8 mouse cellular contexts compared by ENCODE assay signal in the genomic region with DNA sequence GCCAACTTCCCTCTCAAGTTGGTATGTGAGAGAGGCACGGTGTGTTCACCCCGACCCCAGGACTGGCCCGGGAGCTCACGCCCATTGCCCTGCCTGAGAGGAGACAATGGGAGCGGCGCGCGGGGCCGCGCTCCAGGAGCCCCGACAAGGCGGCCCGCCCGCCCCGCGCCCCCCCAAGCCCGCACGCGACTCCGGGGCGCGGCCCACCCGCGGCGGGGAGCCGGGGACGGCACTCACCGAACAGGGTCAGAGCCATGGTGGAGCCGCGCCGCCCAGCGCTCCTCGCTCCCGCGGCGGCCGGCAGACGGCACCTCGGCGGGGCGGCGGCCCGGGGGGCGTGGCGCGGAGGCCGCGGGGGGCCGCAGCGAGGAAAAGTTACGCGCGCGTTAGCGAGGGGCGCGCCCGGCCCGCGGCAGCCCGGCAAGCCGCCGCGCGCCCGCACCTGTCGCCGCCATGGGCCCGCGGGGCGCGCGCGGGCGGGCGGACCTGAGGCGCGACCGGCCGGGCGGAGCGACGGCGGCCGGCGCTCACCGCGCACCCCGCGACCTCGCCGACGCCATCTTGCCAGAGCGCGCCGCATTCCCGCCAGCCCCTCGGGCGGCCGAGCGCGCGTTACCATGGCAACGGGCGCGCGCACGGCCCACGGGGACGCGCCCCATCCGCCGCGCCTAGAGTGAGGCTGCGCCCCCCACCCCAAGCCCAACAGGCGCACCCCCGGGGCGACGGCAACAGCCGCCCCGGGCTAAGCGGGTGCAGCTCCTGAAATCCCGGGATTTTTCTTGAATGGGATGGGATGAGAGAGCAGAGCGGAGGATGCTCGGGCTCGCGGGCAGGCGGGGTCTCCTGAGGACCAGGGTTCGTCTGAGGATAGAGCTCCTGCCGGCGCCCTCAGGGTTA. TPM values are rescaled to one million over a fixed set of nuclear protein-coding genes. Genes with fewer than 3 reads are reported as not detected.
A peak's percentile ranks its signal among the peaks of the same experiment; 100 is the strongest.
DNase-seq lines count a peak whose midpoint lies in the region; ATAC-seq and TF ChIP-seq lines count a peak whose summit lies in the region.

Chn1 (minus strand) TSS at position 561 of the 897 bp plus-strand sequence.

- no peak for ATAC-seq in G1E (ENCODE audit: extremely low read depth, insufficient number of reproducible peaks, low FRiP score, poor library complexity, severe bottlenecking)
- ATAC-seq in frontal cortex, adult (ENCODE audit: low TSS enrichment): peak; percentile 83
- peak; percentile 96 for ATAC-seq in hindbrain, embryonic 12.5 days (ENCODE audit: low FRiP score)
- ATAC-seq in lung, embryonic 16.5 days (ENCODE audit: low read depth): peak; percentile 86

- peaks cover 9% of the 10 kb centered on the region for H3K4me1 ChIP-seq in G1E (ENCODE audit: insufficient read depth, low read depth, low read length)
- no peaks in the 10 kb centered on the region for H3K4me1 ChIP-seq in cerebellum, adult 2 months (ENCODE audit: control insufficient read depth, insufficient read depth, low read length)
- H3K4me1 ChIP-seq in hindbrain, embryonic 12.5 days: peaks cover 19% of the 10 kb centered on the region
- peaks cover 3% of the 10 kb centered on the region for H3K4me1 ChIP-seq in lung, embryonic 16.5 days (replicated peaks; ENCODE audit: control insufficient read depth, insufficient read depth, low read length)

- no peak for TF ChIP-seq CTCF in G1E (IDR thresholded peaks at IDR 0.05; ENCODE audit: low read depth, low read length)
- no peak for TF ChIP-seq CTCF in cerebellum, adult 2 months (IDR thresholded peaks at IDR 0.05; ENCODE audit: borderline replicate concordance, insufficient read depth, low read depth, low read length)

- peak within 1 kb of the TSS; percentile 56 for H3K4me2 ChIP-seq in hindbrain, embryonic 12.5 days (replicated peaks)
- H3K4me2 ChIP-seq in lung, embryonic 16.5 days (ENCODE audit: low read depth, low read length): peak within 1 kb of the TSS; percentile 91

- no peak for TF ChIP-seq POLR2A in cerebellum, adult 2 months (IDR thresholded peaks at IDR 0.05; ENCODE audit: borderline replicate concordance, insufficient read depth, low read length)

- H3K4me3 ChIP-seq in G1E (ENCODE audit: low read depth, low read length): peak within 1 kb of the TSS; percentile 78
- peak within 1 kb of the TSS; percentile 84 for H3K4me3 ChIP-seq in cerebellum, adult 2 months (replicated peaks; ENCODE audit: insufficient read depth, low read depth, low read length)
- H3K4me3 ChIP-seq in hindbrain, embryonic 12.5 days: peak within 1 kb of the TSS; percentile 96
- H3K4me3 ChIP-seq in lung, embryonic 16.5 days (ENCODE audit: low read length): peak within 1 kb of the TSS; percentile 90

- no peaks in the 10 kb centered on the region for H3K9me3 ChIP-seq in G1E (replicated peaks)
- H3K9me3 ChIP-seq in hindbrain, embryonic 12.5 days (replicated peaks): no peaks in the 10 kb centered on the region
- H3K9me3 ChIP-seq in lung, embryonic 16.5 days (ENCODE audit: control insufficient read depth, low read length): no peaks in the 10 kb centered on the region

- 2% methylated on average over 124 of the region's 131 CpGs for WGBS in cerebellum, adult 2 months
- WGBS in hindbrain, embryonic 12.5 days: under 1% methylated on average over 105 of the region's 131 CpGs
- under 1% methylated on average over 56 of the region's 131 CpGs for WGBS in lung, embryonic 16.5 days

- peak within 1 kb of the TSS; percentile 98 for H3K9ac ChIP-seq in hindbrain, embryonic 12.5 days
- H3K9ac ChIP-seq in lung, embryonic 16.5 days (ENCODE audit: low read length): peak within 1 kb of the TSS; percentile 80

- H3K27me3 ChIP-seq in G1E (ENCODE audit: insufficient read depth, low read length): peaks cover 58% of the 10 kb centered on the region
- peaks cover 10% of the 10 kb centered on the region; the same call in 1 of the 2 replicates for H3K27me3 ChIP-seq in cerebellum, adult 2 months (ENCODE audit: control insufficient read depth, insufficient read depth, low read length)
- H3K27me3 ChIP-seq in hindbrain, embryonic 12.5 days: no peaks in the 10 kb centered on the region
- peaks cover 10% of the 10 kb centered on the region; the same call in 1 of the 2 replicates for H3K27me3 ChIP-seq in lung, embryonic 16.5 days (ENCODE audit: control insufficient read depth, insufficient read depth, low read depth, low read length)

- H3K36me3 ChIP-seq in G1E (replicated peaks): no peaks in the 10 kb centered on the region
- no peaks in the 10 kb centered on the region for H3K36me3 ChIP-seq in hindbrain, embryonic 12.5 days
- no peaks in the 10 kb centered on the region for H3K36me3 ChIP-seq in lung, embryonic 16.5 days (ENCODE audit: control insufficient read depth, insufficient read depth, low read length)

- H3K27ac ChIP-seq in cerebellum, adult 2 months (ENCODE audit: insufficient read depth, low read length): no peak within 1 kb of the TSS
- H3K27ac ChIP-seq in hindbrain, embryonic 12.5 days: peak within 1 kb of the TSS; percentile 95
- no peak within 1 kb of the TSS; the same call in 1 of the 2 replicates for H3K27ac ChIP-seq in lung, embryonic 16.5 days (ENCODE audit: low read length)

- DNase-seq in G1E (ENCODE audit: low spot score): peak; percentile 60
- DNase-seq in cerebellum, adult 2 months: peak; percentile 69 to 73
- peak; percentile 82 to 84 for DNase-seq in layer of hippocampus, postnatal 14 days (ENCODE audit: low spot score in 2 of 2)
- peak; percentile 71 for DNase-seq in retina, adult 2 months (ENCODE audit: low read depth, low spot score)
- peak; percentile 63 to 67 for DNase-seq in urinary bladder, postnatal 4 days (ENCODE audit: low spot score in 2 of 2)

RNA-seq across cellular contexts. Expression of gene Chn1, which starts in this region (rescaled TPM):
- total RNA-seq in G1E (2014; fragmentation: Nextera tagmentation) (1.2 TPM in 1 of 2 replicates, not detected in the other), G1E (2017) (0.52 and 0.60 TPM in 2 replicates)
- 0.30 TPM in 1 of 2 replicates, not detected in the other for polyA plus RNA-seq in G1E (2012)
- 258 and 288 TPM in 2 replicates for polyA plus RNA-seq in cerebellum, adult 2 months (2012; rRNA removed)
- polyA plus RNA-seq in hindbrain, embryonic 12.5 days (2016; fragmentation: Nextera tagmentation; extraction: Ambion mirVana): 91.3 and 93.8 TPM in 2 replicates
- total RNA-seq in layer of hippocampus, postnatal 14 days (2021): 1,000 to 10,000 TPM; 1,276 to 1,294 TPM
- polyA plus RNA-seq in lung, embryonic 16.5 days (2015; fragmentation: Nextera tagmentation; extraction: Ambion mirVana): 53.7 and 56.9 TPM in 2 replicates

Comparison
In these comparisons a context has a peak if more than half of its experiments do, and no peak if none do; other contexts are left out.
1. RNA of gene Chn1 (total RNA-seq): 1,276 to 1,294 TPM in layer of hippocampus, postnatal 14 days; 0.52 to 1.2 TPM in G1E; every median in the first group is over 100 times any median in the second.
2. RNA of gene Chn1 (polyA plus RNA-seq): 258 to 288 TPM in cerebellum, adult 2 months, 91.3 to 93.8 TPM in hindbrain, embryonic 12.5 days and 53.7 to 56.9 TPM in lung, embryonic 16.5 days; 0.30 TPM in G1E; every median in the first group is over 10 times any median in the second.
3. Peak in every context shown above with its lines, with median percentiles within 50 percentile points of each other: DNase-seq and H3K4me3 ChIP-seq.